Mouse (Mus musculus): Measurements from ENCODE around the gene Nefh. TPM values are rescaled to one million over a fixed set of nuclear protein-coding genes. Genes with fewer than 3 reads are reported as not detected.

Nefh gene
- polyA plus RNA-seq, 1 experiment: 2.2 TPM

DNA sequence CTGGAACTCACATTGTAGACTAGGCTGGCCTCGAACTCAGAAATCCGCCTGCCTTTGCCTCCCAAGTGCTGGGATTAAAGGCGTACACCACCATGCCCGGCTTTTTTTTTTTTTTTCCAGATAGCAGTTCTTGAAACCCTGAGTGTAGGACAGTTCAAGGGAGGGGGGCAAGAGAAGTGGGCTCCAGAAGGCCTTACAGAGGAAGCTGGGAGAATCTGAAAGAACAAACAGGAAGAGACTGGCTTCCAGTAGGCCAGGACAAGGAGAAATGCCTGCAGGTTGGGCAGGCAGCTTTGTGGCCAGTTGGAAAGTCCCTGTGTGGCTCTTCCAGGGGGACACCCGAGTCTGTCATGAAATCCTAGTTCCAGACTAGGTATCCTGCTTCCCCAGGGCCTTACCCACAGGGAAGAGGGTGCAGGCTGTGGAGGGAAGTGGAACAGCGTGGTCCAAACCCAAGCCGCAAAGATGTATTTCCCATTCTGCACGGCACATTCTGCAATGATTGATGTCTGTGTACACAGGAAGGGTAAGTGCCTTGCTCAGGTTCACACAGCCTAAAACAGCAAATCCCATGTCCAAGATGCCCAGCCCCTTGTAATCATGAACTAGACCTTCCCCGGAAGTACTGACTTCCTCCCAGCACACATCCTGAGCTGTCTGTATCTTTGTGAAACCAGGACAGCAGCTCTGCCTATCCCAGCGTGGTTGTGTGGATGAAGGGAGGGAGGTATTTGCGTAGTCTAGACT lies 26.7 kb upstream of the Nefh start:
- Histone ChIP-seq H3K9me3 (replicated peaks; ENCODE audit: control insufficient read depth, insufficient read depth, low read length, poor library complexity, severe bottlenecking) (no peaks in the 10 kb centered on the region), H3K27me3 (ENCODE audit: control insufficient read depth, insufficient read depth, low read length, poor library complexity, severe bottlenecking) (no peaks in the 10 kb centered on the region), H3K27ac (ENCODE audit: insufficient read depth, low read length) (no peak overlapping the region), H3K36me3 (ENCODE audit: control insufficient read depth, insufficient read depth, low read length, poor library complexity, severe bottlenecking) (no peaks in the 10 kb centered on the region), H3K4me1 (ENCODE audit: control insufficient read depth, insufficient read depth, low read length) (no peaks in the 10 kb centered on the region), H3K9ac (ENCODE audit: low read depth, poor library complexity, severe bottlenecking) (no peak overlapping the region), H3K4me3 (ENCODE audit: low read depth, low read length) (no peak overlapping the region)
- TF ChIP-seq CTCF (IDR thresholded peaks at IDR 0.05; ENCODE audit: low read depth, low read length) (no peak), EP300 (IDR thresholded peaks at IDR 0.05; ENCODE audit: insufficient read depth, low read depth, low read length) (no peak), POLR2A (IDR thresholded peaks at IDR 0.05; ENCODE audit: insufficient read depth, low read length) (no peak)

- Histone ChIP-seq H3K36me3 (ENCODE audit: control insufficient read depth, insufficient read depth, low read length, poor library complexity, severe bottlenecking) (no peaks in the 10 kb centered on the region), H3K9ac (ENCODE audit: low read depth, poor library complexity, severe bottlenecking) (no peak overlapping the region), H3K4me3 (ENCODE audit: low read depth, low read length) (no peak overlapping the region), H3K27me3 (ENCODE audit: control insufficient read depth, insufficient read depth, low read length, poor library complexity, severe bottlenecking) (no peaks in the 10 kb centered on the region), H3K4me1 (ENCODE audit: control insufficient read depth, insufficient read depth, low read length) (no peaks in the 10 kb centered on the region), H3K9me3 (replicated peaks; ENCODE audit: control insufficient read depth, insufficient read depth, low read length, poor library complexity, severe bottlenecking) (no peaks in the 10 kb centered on the region), H3K27ac (ENCODE audit: insufficient read depth, low read length) (no peak overlapping the region)
- TF ChIP-seq CTCF (IDR thresholded peaks at IDR 0.05; ENCODE audit: low read depth, low read length) (no peak), POLR2A (IDR thresholded peaks at IDR 0.05; ENCODE audit: insufficient read depth, low read length) (no peak), EP300 (IDR thresholded peaks at IDR 0.05; ENCODE audit: insufficient read depth, low read depth, low read length) (no peak)
Observed at GRCm38 (mm10) chr11:4973871-4974256, 26.0 kb upstream of the Nefh start.

- H3K4me3 ChIP-seq (ENCODE audit: low read depth, low read length): no peak overlapping the region
- H3K9ac ChIP-seq (ENCODE audit: low read depth, poor library complexity, severe bottlenecking): no peak overlapping the region
- TF ChIP-seq CTCF (IDR thresholded peaks at IDR 0.05; ENCODE audit: low read depth, low read length) (peak; percentile 58), EP300 (IDR thresholded peaks at IDR 0.05; ENCODE audit: insufficient read depth, low read depth, low read length) (no peak), POLR2A (IDR thresholded peaks at IDR 0.05; ENCODE audit: insufficient read depth, low read length) (no peak)
- no peaks in the 10 kb centered on the region for H3K36me3 ChIP-seq (ENCODE audit: control insufficient read depth, insufficient read depth, low read length, poor library complexity, severe bottlenecking)
- H3K27ac ChIP-seq (ENCODE audit: insufficient read depth, low read length): no peak overlapping the region
- no peaks in the 10 kb centered on the region for H3K4me1 ChIP-seq (ENCODE audit: control insufficient read depth, insufficient read depth, low read length)
- H3K9me3 ChIP-seq (replicated peaks; ENCODE audit: control insufficient read depth, insufficient read depth, low read length, poor library complexity, severe bottlenecking): no peaks in the 10 kb centered on the region
- H3K27me3 ChIP-seq (ENCODE audit: control insufficient read depth, insufficient read depth, low read length, poor library complexity, severe bottlenecking): no peaks in the 10 kb centered on the region
Observed at GRCm38 (mm10) chr11:4972967-4973870, 25.4 kb upstream of the Nefh start.

DNA sequence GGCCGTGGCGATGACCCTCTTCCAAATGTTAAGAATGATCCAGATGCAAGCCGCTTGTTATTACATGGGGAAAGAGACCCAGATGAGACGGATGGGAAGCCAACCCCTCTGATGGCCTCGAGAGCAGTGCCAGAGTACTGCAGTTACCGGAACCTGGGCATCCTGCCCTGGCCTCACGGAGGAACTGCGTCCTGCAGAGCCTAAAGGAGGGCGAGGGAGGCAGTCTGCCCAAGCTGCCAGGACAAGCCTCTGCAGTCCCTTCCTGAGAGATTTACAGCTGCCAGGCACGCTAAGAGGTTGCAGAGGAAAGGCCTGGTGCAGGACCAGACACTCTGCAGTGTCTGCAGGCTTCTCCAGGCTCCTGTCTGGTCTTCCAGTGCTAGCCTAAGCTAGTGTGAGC lies 20.5 kb upstream of the Nefh start:
- Histone ChIP-seq H3K27me3 (ENCODE audit: control insufficient read depth, insufficient read depth, low read length, poor library complexity, severe bottlenecking) (no peaks in the 10 kb centered on the region), H3K27ac (ENCODE audit: insufficient read depth, low read length) (no peak overlapping the region), H3K9ac (ENCODE audit: low read depth, poor library complexity, severe bottlenecking) (no peak overlapping the region), H3K36me3 (ENCODE audit: control insufficient read depth, insufficient read depth, low read length, poor library complexity, severe bottlenecking) (no peaks in the 10 kb centered on the region), H3K4me3 (ENCODE audit: low read depth, low read length) (no peak overlapping the region), H3K4me1 (ENCODE audit: control insufficient read depth, insufficient read depth, low read length) (no peaks in the 10 kb centered on the region), H3K9me3 (replicated peaks; ENCODE audit: control insufficient read depth, insufficient read depth, low read length, poor library complexity, severe bottlenecking) (no peaks in the 10 kb centered on the region)
- TF ChIP-seq POLR2A (IDR thresholded peaks at IDR 0.05; ENCODE audit: insufficient read depth, low read length): no peak
- no peak for TF ChIP-seq EP300 (IDR thresholded peaks at IDR 0.05; ENCODE audit: insufficient read depth, low read depth, low read length)
- no peak for TF ChIP-seq CTCF (IDR thresholded peaks at IDR 0.05; ENCODE audit: low read depth, low read length)

DNA sequence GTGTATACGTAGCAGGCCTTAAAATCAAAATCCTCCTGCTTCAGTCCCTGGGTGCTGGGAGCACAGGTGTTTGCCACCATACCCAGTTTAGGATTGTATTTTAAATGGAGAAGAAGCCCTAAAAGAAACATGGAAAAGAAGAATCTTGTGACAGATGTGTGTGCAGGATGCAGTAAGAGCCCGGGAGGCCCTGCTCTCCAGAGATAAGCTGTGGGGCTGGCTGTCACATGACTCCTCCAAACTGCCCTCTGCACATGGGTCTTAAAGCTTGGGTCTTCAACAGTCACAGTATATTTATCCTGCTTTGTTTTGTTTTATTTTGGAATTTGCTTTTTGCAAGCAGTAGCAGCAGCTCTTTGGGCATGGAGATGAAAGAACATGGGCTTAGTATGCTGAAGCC lies 19.7 kb upstream of the Nefh start:
- Histone ChIP-seq H3K27me3 (ENCODE audit: control insufficient read depth, insufficient read depth, low read length, poor library complexity, severe bottlenecking) (no peaks in the 10 kb centered on the region), H3K4me3 (ENCODE audit: low read depth, low read length) (no peak overlapping the region), H3K36me3 (ENCODE audit: control insufficient read depth, insufficient read depth, low read length, poor library complexity, severe bottlenecking) (no peaks in the 10 kb centered on the region), H3K9me3 (replicated peaks; ENCODE audit: control insufficient read depth, insufficient read depth, low read length, poor library complexity, severe bottlenecking) (no peaks in the 10 kb centered on the region), H3K4me1 (ENCODE audit: control insufficient read depth, insufficient read depth, low read length) (no peaks in the 10 kb centered on the region), H3K9ac (ENCODE audit: low read depth, poor library complexity, severe bottlenecking) (no peak overlapping the region), H3K27ac (ENCODE audit: insufficient read depth, low read length) (no peak overlapping the region)
- no peak for TF ChIP-seq POLR2A (IDR thresholded peaks at IDR 0.05; ENCODE audit: insufficient read depth, low read length)
- no peak for TF ChIP-seq CTCF (IDR thresholded peaks at IDR 0.05; ENCODE audit: low read depth, low read length)
- no peak for TF ChIP-seq EP300 (IDR thresholded peaks at IDR 0.05; ENCODE audit: insufficient read depth, low read depth, low read length)

- no peak for TF ChIP-seq CTCF (IDR thresholded peaks at IDR 0.05; ENCODE audit: low read depth, low read length)
- TF ChIP-seq POLR2A (IDR thresholded peaks at IDR 0.05; ENCODE audit: insufficient read depth, low read length): no peak
- no peak for TF ChIP-seq EP300 (IDR thresholded peaks at IDR 0.05; ENCODE audit: insufficient read depth, low read depth, low read length)
- Histone ChIP-seq H3K36me3 (ENCODE audit: control insufficient read depth, insufficient read depth, low read length, poor library complexity, severe bottlenecking) (no peaks in the 10 kb centered on the region), H3K9me3 (replicated peaks; ENCODE audit: control insufficient read depth, insufficient read depth, low read length, poor library complexity, severe bottlenecking) (no peaks in the 10 kb centered on the region), H3K27me3 (ENCODE audit: control insufficient read depth, insufficient read depth, low read length, poor library complexity, severe bottlenecking) (no peaks in the 10 kb centered on the region), H3K9ac (ENCODE audit: low read depth, poor library complexity, severe bottlenecking) (no peak overlapping the region), H3K4me3 (ENCODE audit: low read depth, low read length) (no peak overlapping the region), H3K27ac (ENCODE audit: insufficient read depth, low read length) (no peak overlapping the region), H3K4me1 (ENCODE audit: control insufficient read depth, insufficient read depth, low read length) (no peaks in the 10 kb centered on the region)
Observed at GRCm38 (mm10) chr11:4966888-4967287, 19.0 kb upstream of the Nefh start.
